Mouse (Mus musculus) colon, adult 2 months (tissue): ENCODE results near the gene Olfr1502. TPM values are rescaled to one million over a fixed set of nuclear protein-coding genes. Genes with fewer than 3 reads are reported as not detected.

Source experiments
- polyA plus RNA-seq: library from polyadenylated mRNA; depleted of rRNA; stranded (reverse); fragments of >200 nt; gene quantifications from 2 replicates; pipeline ENCODE4 v1.2.3, GENCODE M21; 2012; rRNA removed

Gene Olfr1502
- polyA plus RNA-seq: not detected in 2 replicates

GRCm38 (mm10) chr19:13861495-13861894 is at the start of gene Olfr1502:
Gene Olfr1502, plus strand, starts transcription at chr19:13861795.

GRCm38 (mm10) chr19:13819347-13819746 is 42.2 kb upstream of the Olfr1502 start, which contains the start of gene Olfr1499:
Gene Olfr1499, minus strand, starts transcription at chr19:13819447.

GRCm38 (mm10) chr19:13830388-13830787 is 31.2 kb upstream of the Olfr1502 start, which contains the start of gene Olfr1500:
Gene Olfr1500, minus strand, starts transcription at chr19:13830488.

GRCm38 (mm10) chr19:13850592-13850991 is 11.0 kb upstream of the Olfr1502 start, which contains the start of gene Olfr1501:
Gene Olfr1501, minus strand, starts transcription at chr19:13850692.

GRCm38 (mm10) chr19:13897828-13898227 is 36.2 kb downstream of the Olfr1502 start, which contains the start of gene Olfr1504:
Gene Olfr1504, minus strand, starts transcription at chr19:13897928.

Other genes with a start within 250 kb of the Olfr1502 start
- gene Olfr1487, start 244.4 kb upstream of the Olfr1502 start, polyA plus RNA-seq: not detected in 2 replicates
- not detected in 2 replicates for gene Olfr1489, start 230.2 kb upstream of the Olfr1502 start, polyA plus RNA-seq
- gene Olfr1490, start 210.7 kb upstream of the Olfr1502 start, polyA plus RNA-seq: not detected in 2 replicates
- not detected in 2 replicates for gene Olfr1491, start 164.5 kb upstream of the Olfr1502 start, polyA plus RNA-seq
- not detected in 2 replicates for gene Olfr1493-ps1, start 138.5 kb upstream of the Olfr1502 start, polyA plus RNA-seq
- not detected in 2 replicates for gene Olfr1494, start 122.1 kb upstream of the Olfr1502 start, polyA plus RNA-seq
- not detected in 2 replicates for gene Olfr1495, start 97.2 kb upstream of the Olfr1502 start, polyA plus RNA-seq
- gene Olfr1496, start 83.9 kb upstream of the Olfr1502 start, polyA plus RNA-seq: not detected in 2 replicates
- gene Olfr1497, start 63.6 kb upstream of the Olfr1502 start, polyA plus RNA-seq: not detected in 2 replicates
- not detected in 2 replicates for gene Olfr1499, start 42.3 kb upstream of the Olfr1502 start, polyA plus RNA-seq
- not detected in 2 replicates for gene Olfr1500, start 31.3 kb upstream of the Olfr1502 start, polyA plus RNA-seq
- not detected in 2 replicates for gene Olfr1501, start 11.1 kb upstream of the Olfr1502 start, polyA plus RNA-seq
- gene Olfr1504, start 36.1 kb downstream of the Olfr1502 start, polyA plus RNA-seq: not detected in 2 replicates
- gene Olfr1505, start 51.7 kb downstream of the Olfr1502 start, polyA plus RNA-seq: not detected in 2 replicates